Mouse (Mus musculus) cerebral cortex, adult 2 months (tissue): ENCODE results near the gene Alox8.

ENCODE experiments used
- WGBS: fragments of 180-500 bp; shearing (Covaris S2); methylation state at CpG from one replicate; pipeline ENCODE4 v1.1.7; 2018; 5-methylcytosine and 5-hydroxymethylcytosine counted together

The Alox8 gene

GRCm38 (mm10) chr11:69197743-69198142 lies at the start of gene Alox8:
Gene Alox8 (minus strand): TSS chr11:69197843.
- WGBS = 30% methylated on average over 6 of the region's 6 CpGs

- 11% methylated on average over 2 of the region's 2 CpGs for WGBS
Observed at GRCm38 (mm10) chr11:69245643-69246042, 48.0 kb upstream of the Alox8 start.

- 17% methylated on average over 2 of the region's 2 CpGs for WGBS
Observed at GRCm38 (mm10) chr11:69244911-69245310, 47.3 kb upstream of the Alox8 start.

GRCm38 (mm10) chr11:69236926-69237260 lies 39.2 kb upstream of the Alox8 start, which contains the start of gene Gucy2e:
Gene Gucy2e (minus strand): TSS chr11:69237036.
- WGBS = 45% methylated on average over 13 of the region's 13 CpGs

GRCm38 (mm10) chr11:69236061-69236925 lies 38.6 kb upstream of the Alox8 start:
- 12% methylated on average over 51 of the region's 51 CpGs for WGBS

- WGBS = 1% methylated on average over 33 of the region's 33 CpGs
Observed at GRCm38 (mm10) chr11:69235285-69236060, 37.8 kb upstream of the Alox8 start.

GRCm38 (mm10) chr11:69233141-69233540 lies 35.5 kb upstream of the Alox8 start:
- WGBS = 57% methylated on average over 2 of the region's 2 CpGs

GRCm38 (mm10) chr11:69230420-69230819 lies 32.8 kb upstream of the Alox8 start:
- WGBS = 64% methylated on average over 4 of the region's 4 CpGs

GRCm38 (mm10) chr11:69225715-69226114 lies 28.1 kb upstream of the Alox8 start:
- 58% methylated on average over 1 of the region's 1 CpGs for WGBS

GRCm38 (mm10) chr11:69223101-69223500 lies 25.5 kb upstream of the Alox8 start:
- WGBS = 68% methylated on average over 4 of the region's 4 CpGs

GRCm38 (mm10) chr11:69221070-69221469 lies 23.4 kb upstream of the Alox8 start:
- 75% methylated on average over 4 of the region's 4 CpGs for WGBS

GRCm38 (mm10) chr11:69218661-69219060 lies 21.0 kb upstream of the Alox8 start:
- 72% methylated on average over 2 of the region's 2 CpGs for WGBS

- WGBS = 92% methylated on average over 5 of the region's 5 CpGs
Observed at GRCm38 (mm10) chr11:69217411-69217810, 19.8 kb upstream of the Alox8 start.

GRCm38 (mm10) chr11:69211431-69211830 lies 13.8 kb upstream of the Alox8 start:
- WGBS = 23% methylated on average over 2 of the region's 2 CpGs

GRCm38 (mm10) chr11:69202469-69203230 lies 5.0 kb upstream of the Alox8 start:
- 78% methylated on average over 13 of the region's 13 CpGs for WGBS

- 82% methylated on average over 6 of the region's 6 CpGs for WGBS
Observed at GRCm38 (mm10) chr11:69200231-69200630, 2.6 kb upstream of the Alox8 start.

GRCm38 (mm10) chr11:69199251-69199650 lies 1.6 kb upstream of the Alox8 start:
- WGBS = 93% methylated on average over 1 of the region's 1 CpGs

GRCm38 (mm10) chr11:69197194-69197593 lies 449 bp downstream of the Alox8 start:
- WGBS = under 1% methylated on average over 14 of the region's 14 CpGs

- WGBS = 8% methylated on average over 5 of the region's 5 CpGs
Observed at GRCm38 (mm10) chr11:69196766-69197165, 877 bp downstream of the Alox8 start.

GRCm38 (mm10) chr11:69192840-69193239 lies 4.8 kb downstream of the Alox8 start:
- WGBS = 2% methylated on average over 1 of the region's 1 CpGs

- WGBS = 85% methylated on average over 6 of the region's 6 CpGs
Observed at GRCm38 (mm10) chr11:69185936-69186335, 11.7 kb downstream of the Alox8 start.

GRCm38 (mm10) chr11:69185031-69185430 lies 12.6 kb downstream of the Alox8 start:
- 94% methylated on average over 5 of the region's 5 CpGs for WGBS
